Mouse (Mus musculus) MEL (cell line): ENCODE data around the gene Hs1bp3. TPM values are rescaled to one million over a fixed set of nuclear protein-coding genes. Genes with fewer than 3 reads are reported as not detected.

Source experiments
- DNase-seq: peaks from one replicate; pipeline ENCODE4 v3.0.0; 2011; ENCODE audit warnings: low read depth, low spot score
- H3K27ac ChIP-seq: 2 replicates; pipeline ENCODE4 v1.5.1; 2012; ENCODE audit warnings: low read depth, mild to moderate bottlenecking, control low read depth, low read length, moderate library complexity; ENCODE audit not compliant: control insufficient read depth
- H3K27me3 ChIP-seq, 2 experiments: fragments of 150-350 bp in 1 of 2; sonication (generic) in 1 of 2; 2 replicates each; pipeline ENCODE4 v1.6.1; 2012; ENCODE audit warnings: low read length in 2 of 2, mild to moderate bottlenecking in 2 of 2, improper control_type of control experiment in 1 of 2, moderate library complexity in 1 of 2; ENCODE audit not compliant: insufficient read depth in 2 of 2, control insufficient read depth in 1 of 2
- H3K36me3 ChIP-seq, 2 experiments: 2 replicates each; pipeline ENCODE4 v1.6.1; 2012 to 2014; ENCODE audit warnings: low read length in 2 of 2, improper control_type of control experiment in 1 of 2, inconsistent platforms in 1 of 2, mild to moderate bottlenecking in 1 of 2; ENCODE audit not compliant: insufficient read depth in 2 of 2, control insufficient read depth in 1 of 2
- H3K4me1 ChIP-seq, 2 experiments: fragments of 150-350 bp in 1 of 2; sonication (generic) in 1 of 2; 2 replicates each; pipeline ENCODE4 v1.6.1; 2012; ENCODE audit warnings: low read length in 2 of 2, improper control_type of control experiment in 1 of 2, mild to moderate bottlenecking in 1 of 2; ENCODE audit not compliant: insufficient read depth in 2 of 2, control insufficient read depth in 1 of 2
- H3K4me3 ChIP-seq, 2 experiments: fragments of 150-350 bp in 1 of 2; sonication (generic) in 1 of 2; 2 replicates each; pipeline ENCODE4 v1.5.1; 2012; ENCODE audit warnings: low read depth in 2 of 2, low read length in 2 of 2, mild to moderate bottlenecking in 2 of 2, moderate library complexity in 2 of 2, control low read depth in 1 of 2, improper control_type of control experiment in 1 of 2; ENCODE audit not compliant: control insufficient read depth in 1 of 2, insufficient read depth in 1 of 2
- H3K79me2 ChIP-seq: 2 replicates; pipeline ENCODE4 v1.6.1; 2012; ENCODE audit warnings: mild to moderate bottlenecking, low read length, moderate library complexity; ENCODE audit not compliant: control insufficient read depth, poor library complexity, insufficient read depth
- H3K9ac ChIP-seq: 2 replicates; pipeline ENCODE4 v1.6.1; 2012; ENCODE audit warnings: low read depth, mild to moderate bottlenecking, control low read depth, low read length, moderate library complexity; ENCODE audit not compliant: control insufficient read depth, poor library complexity, severe bottlenecking
- H3K9me3 ChIP-seq: fragments of 150-350 bp; sonication (generic); replicated peaks from 2 replicates; pipeline ENCODE4 v1.6.1; 2012; ENCODE audit warnings: mild to moderate bottlenecking, low read length, improper control_type of control experiment, moderate library complexity; ENCODE audit not compliant: insufficient read depth
- CTCF ChIP-seq, 3 experiments: IDR thresholded peaks in 2 of 3; conservative IDR thresholded peaks in 1 of 3; 2 replicates each; pipeline ENCODE4 v1.5.1; 2011 to 2012; ENCODE audit warnings: low read length in 3 of 3, low read depth in 2 of 3, mild to moderate bottlenecking in 2 of 3, improper control_type of control experiment in 1 of 3, inconsistent platforms in 1 of 3, mixed read lengths in 1 of 3, moderate library complexity in 1 of 3; ENCODE audit not compliant: control insufficient read depth in 1 of 3, insufficient read depth in 1 of 3, poor library complexity in 1 of 3, severe bottlenecking in 1 of 3
- HCFC1 ChIP-seq: IDR thresholded peaks from 2 replicates; pipeline ENCODE4 v1.6.1; 2012; ENCODE audit warnings: low read depth, mild to moderate bottlenecking, inconsistent platforms, low read length, improper control_type of control experiment, moderate library complexity
- KAT2A ChIP-seq: conservative IDR thresholded peaks from 2 replicates; pipeline ENCODE4 v1.6.1; 2012; ENCODE audit warnings: low read depth, low read length, improper control_type of control experiment, inconsistent platforms
- RAD21 ChIP-seq: IDR thresholded peaks from 2 replicates; pipeline ENCODE4 v1.6.1; 2011; ENCODE audit warnings: mild to moderate bottlenecking, low read depth, low read length, improper control_type of control experiment
- TBP ChIP-seq: IDR thresholded peaks from 2 replicates; pipeline ENCODE4 v1.8.0; 2011; ENCODE audit warnings: low read depth, low read length, improper control_type of control experiment
- ZC3H11A ChIP-seq: IDR thresholded peaks from 2 replicates; pipeline ENCODE4 v1.6.1; 2012; ENCODE audit warnings: low read depth, mild to moderate bottlenecking, inconsistent platforms, low read length, improper control_type of control experiment
- polyA plus RNA-seq, 2 experiments: library from polyadenylated mRNA; stranded (reverse) in 1 of 2; unstranded in 1 of 2; fragments of >175 nt in 1 of 2; fragments of >200 nt in 1 of 2; gene quantifications; 2 replicates each; pipeline versions ENCODE4 v1.2.1 to v1.2.4; 2012; ENCODE audit warnings: low replicate concordance in 2 of 2, low read depth in 1 of 2; ENCODE audit not compliant: insufficient read length in 2 of 2, insufficient read depth in 1 of 2, missing spikeins in 1 of 2
- total RNA-seq: library from RNA; depleted of rRNA; stranded (reverse); fragments of 300-350 nt; gene quantifications from 2 replicates; pipeline ENCODE4 v1.2.3, GENCODE M21; 2012; rRNA removed

Gene Hs1bp3
- total and polyA plus RNA-seq, 3 experiments: 4.7 to 17.4 TPM; not detected in 1

DNA sequence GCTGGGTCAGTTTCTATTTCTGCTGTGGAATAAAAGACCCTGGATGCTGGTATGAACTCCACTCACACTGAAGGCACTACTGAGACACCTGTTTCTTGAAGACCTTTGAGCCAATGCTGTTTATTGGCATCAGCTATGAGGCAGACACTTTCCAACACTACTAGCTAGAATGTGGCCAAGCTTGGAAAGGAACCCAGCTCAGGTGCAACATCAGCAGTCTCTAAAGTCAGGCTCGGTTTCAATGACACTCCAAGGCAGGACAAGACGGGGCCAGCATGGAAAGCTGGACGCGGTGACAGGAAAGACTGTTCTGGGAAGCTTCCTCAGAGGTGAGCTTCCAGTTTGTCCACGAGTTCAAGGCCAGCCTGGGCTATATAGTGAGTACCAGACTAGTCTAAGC is 80.0 kb downstream of the Hs1bp3 start:
- Histone ChIP-seq H3K4me1 (no peaks in the 10 kb centered on the region), H3K9ac (no peak overlapping the region), H3K36me3 (no peaks in the 10 kb centered on the region), H3K27me3 (no peaks in the 10 kb centered on the region; a peak in 1 of 4 replicates), H3K4me3 (no peak overlapping the region), H3K79me2 (no peaks in the 10 kb centered on the region), H3K27ac (no peak overlapping the region), H3K9me3 (no peaks in the 10 kb centered on the region)
- TF ChIP-seq TBP (no peak), CTCF (IDR thresholded peaks at IDR 0.05 in 2 of 3, conservative IDR thresholded peaks at IDR 0.05 in 1 of 3; ENCODE audit: control insufficient read depth in 1 of 3, insufficient read depth in 1 of 3, low read depth in 2 of 3, low read length in 3 of 3, poor library complexity in 1 of 3, severe bottlenecking in 1 of 3) (no peak), KAT2A (no peak), RAD21 (no peak), ZC3H11A (no peak), HCFC1 (no peak)
- DNase-seq: no peak

Other genes starting within 250 kb of the Hs1bp3 start
- gene Ldah, start 105.3 kb upstream of the Hs1bp3 start, total RNA-seq: 27.2 and 28.6 TPM in 2 replicates
- 100 to 1,000 TPM in 1 of 2 experiments, 10 to 100 TPM in 1; 44.2 to 132 TPM for gene Ldah, start 105.3 kb upstream of the Hs1bp3 start, polyA plus RNA-seq
- not detected in 2 replicates for gene Gdf7, start 11.5 kb upstream of the Hs1bp3 start, total RNA-seq
- gene Gdf7, start 11.5 kb upstream of the Hs1bp3 start, polyA plus RNA-seq: not detected
- 1.4 and 1.8 TPM in 2 replicates for gene Rhob, start 186.6 kb downstream of the Hs1bp3 start, total RNA-seq
- gene Rhob, start 186.6 kb downstream of the Hs1bp3 start, polyA plus RNA-seq: 1 to 10 TPM in 1 of 2 experiments, not detected in 1; 6.0 TPM